Mouse (Mus musculus): ENCODE data around the gene Fam120b. TPM values are rescaled to one million over a fixed set of nuclear protein-coding genes. Genes with fewer than 3 reads are reported as not detected.

Fam120b gene
- total and polyA plus RNA-seq, 2 experiments, result 5.8 to 13.4 TPM

GRCm38 (mm10) chr17:15381092-15381860 is 14.7 kb upstream of the Fam120b start:
- Histone ChIP-seq H3K9ac (ENCODE audit: low read depth, low read length) (peak overlapping the region; percentile 74), H3K4me3 (ENCODE audit: insufficient read depth, low read depth, low read length) (peak overlapping the region; percentile 62)

DNA sequence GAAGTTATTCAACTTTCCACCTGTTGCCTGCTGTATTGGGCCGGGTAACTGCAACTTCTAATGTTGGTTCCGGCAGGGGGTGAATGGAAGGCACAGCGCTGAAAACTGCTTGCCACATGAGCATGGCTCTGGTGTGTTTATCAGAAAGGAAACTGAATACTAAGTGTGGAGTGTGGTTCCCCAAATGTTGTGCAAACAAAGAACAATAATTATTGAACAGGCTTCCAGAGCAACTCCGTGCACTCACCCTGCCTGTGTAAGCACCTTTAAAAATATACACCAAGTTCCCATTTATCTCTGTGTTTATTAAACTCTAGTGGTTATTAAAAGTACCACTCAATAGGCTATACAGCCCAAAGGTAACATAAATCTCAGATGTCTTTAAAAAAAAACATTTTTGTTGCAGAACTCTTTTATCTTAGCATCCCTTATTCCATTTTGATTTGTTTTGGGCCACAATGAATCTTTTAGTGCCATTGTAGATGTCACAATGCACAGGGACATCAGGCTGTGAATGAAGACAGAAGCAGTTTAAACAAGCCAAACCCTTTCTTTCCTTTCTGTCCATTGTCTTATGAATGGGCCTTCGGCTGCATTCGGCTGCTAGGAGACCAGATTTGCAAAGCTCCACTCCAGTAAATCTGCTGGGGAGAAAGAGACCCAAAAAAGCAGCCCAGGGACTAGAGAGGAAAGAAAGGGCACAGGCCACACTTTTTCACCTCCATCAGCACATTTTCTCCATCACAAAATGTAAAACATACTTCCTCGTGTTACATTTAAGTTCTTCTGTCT is 13.9 kb upstream of the Fam120b start:
- WGBS, result 52% methylated on average over 7 of the region's 7 CpGs
- peak; percentile 34 for DNase-seq (ENCODE audit: extremely low read depth, low read depth, low spot score)
- H3K4me1 ChIP-seq (ENCODE audit: control insufficient read depth, insufficient read depth, low read length), result peaks cover 9% of the 10 kb centered on the region
- H3K4me3 ChIP-seq (ENCODE audit: insufficient read depth, low read depth, low read length), result no peak overlapping the region
- TF ChIP-seq CTCF (IDR thresholded peaks at IDR 0.05; ENCODE audit: low read depth, low read length) (no peak), POLR2A (IDR thresholded peaks at IDR 0.05; ENCODE audit: extremely low read depth, insufficient read depth, low read length) (no peak)
- no peak overlapping the region for H3K27ac ChIP-seq (replicated peaks; ENCODE audit: insufficient read depth, low read depth, low read length)
- H3K36me3 ChIP-seq (ENCODE audit: control insufficient read depth, insufficient read depth, low read length), result no peaks in the 10 kb centered on the region
- H3K9ac ChIP-seq (ENCODE audit: low read depth, low read length), result no peak overlapping the region
- no peaks in the 10 kb centered on the region for H3K27me3 ChIP-seq (ENCODE audit: control insufficient read depth, insufficient read depth, low read length)
- H3K79me2 ChIP-seq (ENCODE audit: control insufficient read depth, insufficient read depth, low read length), result no peaks in the 10 kb centered on the region

More at GRCm38 (mm10) chr17:15381092-15381860, 14.7 kb upstream of the Fam120b start:
- no peaks in the 10 kb centered on the region for H3K79me2 ChIP-seq (ENCODE audit: control insufficient read depth, insufficient read depth, low read length)
- peak; percentile 26 for DNase-seq (ENCODE audit: extremely low read depth, low read depth, low spot score)
- no peaks in the 10 kb centered on the region for H3K36me3 ChIP-seq (ENCODE audit: control insufficient read depth, insufficient read depth, low read length)
- H3K27ac ChIP-seq (replicated peaks; ENCODE audit: insufficient read depth, low read depth, low read length), result peak overlapping the region; percentile 67
- no peaks in the 10 kb centered on the region for H3K27me3 ChIP-seq (ENCODE audit: control insufficient read depth, insufficient read depth, low read length)
- H3K4me1 ChIP-seq (ENCODE audit: control insufficient read depth, insufficient read depth, low read length), result peaks cover 12% of the 10 kb centered on the region
- 38% methylated on average over 22 of the region's 22 CpGs for WGBS
- TF ChIP-seq POLR2A (IDR thresholded peaks at IDR 0.05; ENCODE audit: extremely low read depth, insufficient read depth, low read length) (no peak), CTCF (IDR thresholded peaks at IDR 0.05; ENCODE audit: low read depth, low read length) (no peak)

DNA sequence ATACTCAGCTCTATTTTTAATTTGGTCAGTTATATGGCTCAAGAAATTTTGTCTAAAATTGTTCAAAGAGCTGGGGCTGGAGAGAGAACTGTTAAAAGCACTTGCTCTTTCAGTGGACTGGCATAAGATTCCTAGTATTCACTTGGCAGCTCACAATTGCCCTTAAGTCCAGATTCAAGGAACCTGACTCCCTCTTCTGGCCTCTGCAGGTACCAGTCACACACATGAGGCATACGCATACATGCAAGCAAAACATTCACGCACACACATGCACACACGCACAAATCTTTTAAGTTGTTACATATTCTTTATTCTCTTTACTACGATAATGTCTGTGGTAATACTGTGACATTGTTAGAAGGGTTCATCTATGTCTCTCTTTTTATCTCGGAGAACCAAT is 12.6 kb upstream of the Fam120b start:
- no peak for DNase-seq (ENCODE audit: extremely low read depth, low read depth, low spot score)

GRCm38 (mm10) chr17:15388892-15389291 is 7.1 kb upstream of the Fam120b start:
- Histone ChIP-seq H3K36me3 (ENCODE audit: control insufficient read depth, insufficient read depth, low read length) (no peaks in the 10 kb centered on the region), H3K9ac (ENCODE audit: low read depth, low read length) (peak overlapping the region; percentile 67), H3K4me3 (ENCODE audit: insufficient read depth, low read depth, low read length) (no peak overlapping the region), H3K27ac (replicated peaks; ENCODE audit: insufficient read depth, low read depth, low read length) (peak overlapping the region; percentile 96), H3K4me1 (ENCODE audit: control insufficient read depth, insufficient read depth, low read length) (peaks cover 7% of the 10 kb centered on the region), H3K27me3 (ENCODE audit: control insufficient read depth, insufficient read depth, low read length) (no peaks in the 10 kb centered on the region), H3K79me2 (ENCODE audit: control insufficient read depth, insufficient read depth, low read length) (no peaks in the 10 kb centered on the region)
- DNase-seq (ENCODE audit: extremely low read depth, low read depth, low spot score), result no peak
- TF ChIP-seq CTCF (IDR thresholded peaks at IDR 0.05; ENCODE audit: low read depth, low read length), result no peak
- TF ChIP-seq POLR2A (IDR thresholded peaks at IDR 0.05; ENCODE audit: extremely low read depth, insufficient read depth, low read length), result no peak
- 25% methylated on average over 4 of the region's 4 CpGs for WGBS

More for the DNA sequence above, 12.6 kb upstream of the Fam120b start:
- 98% methylated on average over 5 of the region's 5 CpGs for WGBS
- H3K4me1 ChIP-seq (ENCODE audit: control insufficient read depth, insufficient read depth, low read length), result peaks cover 6% of the 10 kb centered on the region
- H3K27me3 ChIP-seq (ENCODE audit: control insufficient read depth, insufficient read depth, low read length), result no peaks in the 10 kb centered on the region
- H3K27ac ChIP-seq (replicated peaks; ENCODE audit: insufficient read depth, low read depth, low read length), result no peak overlapping the region
- H3K79me2 ChIP-seq (ENCODE audit: control insufficient read depth, insufficient read depth, low read length), result no peaks in the 10 kb centered on the region
- H3K36me3 ChIP-seq (ENCODE audit: control insufficient read depth, insufficient read depth, low read length), result no peaks in the 10 kb centered on the region
- TF ChIP-seq CTCF (IDR thresholded peaks at IDR 0.05; ENCODE audit: low read depth, low read length) (no peak), POLR2A (IDR thresholded peaks at IDR 0.05; ENCODE audit: extremely low read depth, insufficient read depth, low read length) (no peak)
- no peak overlapping the region for H3K9ac ChIP-seq (ENCODE audit: low read depth, low read length)
- H3K4me3 ChIP-seq (ENCODE audit: insufficient read depth, low read depth, low read length), result no peak overlapping the region

DNA sequence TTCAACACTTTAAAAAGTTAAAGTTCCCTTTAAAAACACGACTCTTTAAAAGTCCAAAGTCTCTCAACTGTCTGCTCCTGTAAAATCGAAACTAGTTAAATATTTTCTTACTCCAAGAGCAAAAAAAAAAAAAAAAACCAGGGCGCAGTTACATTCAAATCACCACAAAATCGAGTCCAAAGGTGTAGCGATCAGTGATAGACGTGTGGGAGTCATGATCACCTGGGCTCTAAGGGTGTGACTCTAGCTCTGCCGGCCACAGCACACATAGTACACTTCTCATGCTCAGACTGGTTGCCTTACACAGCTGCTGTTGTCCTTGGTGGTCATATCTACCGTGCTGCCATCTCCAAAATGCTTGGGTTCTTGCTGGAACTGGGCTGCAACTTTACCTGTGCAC is 6.6 kb upstream of the Fam120b start:
- H3K4me1 ChIP-seq (ENCODE audit: control insufficient read depth, insufficient read depth, low read length), result peaks cover 8% of the 10 kb centered on the region
- H3K9ac ChIP-seq (ENCODE audit: low read depth, low read length), result peak overlapping the region; percentile 25; the same call in 1 of the 2 replicates
- no peaks in the 10 kb centered on the region for H3K36me3 ChIP-seq (ENCODE audit: control insufficient read depth, insufficient read depth, low read length)
- H3K79me2 ChIP-seq (ENCODE audit: control insufficient read depth, insufficient read depth, low read length), result no peaks in the 10 kb centered on the region
- H3K4me3 ChIP-seq (ENCODE audit: insufficient read depth, low read depth, low read length), result no peak overlapping the region
- WGBS, result 24% methylated on average over 8 of the region's 8 CpGs
- TF ChIP-seq POLR2A (IDR thresholded peaks at IDR 0.05; ENCODE audit: extremely low read depth, insufficient read depth, low read length) (no peak), CTCF (IDR thresholded peaks at IDR 0.05; ENCODE audit: low read depth, low read length) (no peak)
- no peaks in the 10 kb centered on the region for H3K27me3 ChIP-seq (ENCODE audit: control insufficient read depth, insufficient read depth, low read length)
- peak; percentile 96 for DNase-seq (ENCODE audit: extremely low read depth, low read depth, low spot score)
- peak overlapping the region; percentile 72 for H3K27ac ChIP-seq (replicated peaks; ENCODE audit: insufficient read depth, low read depth, low read length)

All from liver, adult 2 months (tissue).